Mouse (Mus musculus): ENCODE measurements around the gene Stil.

Stil gene

DNA sequence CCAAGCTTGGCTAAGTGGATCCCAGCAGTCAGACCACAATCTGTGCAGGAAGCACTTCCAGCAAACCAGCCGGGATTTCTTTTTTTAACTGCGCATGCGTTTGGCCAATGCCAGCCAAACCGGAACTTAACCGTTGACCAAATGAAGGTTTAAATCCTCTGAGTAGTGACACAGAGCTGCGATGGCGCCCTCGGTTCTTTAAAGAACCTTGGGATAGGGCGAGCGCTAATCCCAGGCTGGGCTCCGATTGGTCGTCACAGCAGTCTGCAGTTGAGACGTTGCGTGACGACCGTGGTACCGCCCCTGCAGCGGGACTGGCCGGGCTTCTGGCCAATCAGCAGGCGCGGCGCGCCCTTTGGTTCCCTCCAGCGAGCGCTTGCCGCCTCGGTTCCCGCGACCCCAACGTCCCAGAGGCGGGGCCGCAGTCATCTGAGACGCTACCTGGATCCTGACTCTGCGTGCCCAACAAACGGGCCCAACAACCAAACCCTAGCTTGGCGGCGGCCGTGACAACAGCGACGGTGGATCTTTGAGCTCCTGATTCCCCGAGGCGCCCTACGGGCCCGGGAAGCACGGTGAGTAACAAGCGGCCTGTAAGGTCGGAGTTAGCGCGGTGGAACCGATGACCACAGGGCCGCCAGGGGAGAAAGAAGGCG, at the start of gene Stil:
Gene Stil, plus strand, starts transcription at position 387 of the 656 bp plus-strand sequence.
- peak; percentile 97 for DNase-seq (ENCODE audit: low spot score)

DNA sequence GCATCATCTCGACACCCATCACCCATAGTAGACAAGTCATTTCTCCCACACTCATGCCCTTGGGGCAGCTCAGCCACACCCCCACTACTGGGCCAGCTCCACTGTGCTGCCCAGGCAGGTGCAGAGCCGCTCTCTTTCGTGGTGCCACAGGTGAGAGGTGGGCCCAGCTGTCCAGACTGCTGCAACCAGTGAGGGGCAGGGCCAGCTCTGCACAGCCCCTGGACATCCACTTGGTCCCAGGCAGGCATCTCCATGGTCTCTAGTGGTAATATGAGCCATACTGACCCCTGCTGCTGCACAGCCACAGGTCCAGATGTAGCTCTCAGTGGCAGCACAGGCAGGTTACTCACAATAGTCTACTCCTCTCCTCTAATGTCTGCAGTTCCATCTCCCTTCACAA, 46.8 kb upstream of the Stil start:
- DNase-seq (ENCODE audit: low spot score) = no peak

DNA sequence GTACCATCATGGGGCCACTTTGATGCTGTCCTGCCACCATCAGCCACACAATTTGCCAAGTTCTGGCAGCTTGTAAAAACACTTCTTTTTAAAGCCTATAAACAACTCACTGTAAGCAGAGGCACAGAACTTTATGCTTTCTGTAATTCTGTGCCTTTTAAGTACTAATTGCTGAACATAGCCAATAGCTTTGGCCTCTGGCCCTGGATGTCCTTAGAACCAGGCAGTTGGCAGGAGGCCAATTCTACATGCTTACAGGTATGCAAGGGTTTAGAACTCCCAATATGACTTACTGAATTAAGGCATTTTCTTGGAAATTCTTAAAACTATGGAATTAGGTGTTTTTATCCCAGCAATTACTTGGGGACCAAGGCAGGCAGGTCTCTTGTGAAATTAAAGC, 42.6 kb upstream of the Stil start:
- DNase-seq (ENCODE audit: low spot score) = no peak

- DNase-seq (ENCODE audit: low spot score) = no peak
These were observed 41.7 kb upstream of the Stil start for GRCm38 (mm10) chr4:114958231-114958630.

DNA sequence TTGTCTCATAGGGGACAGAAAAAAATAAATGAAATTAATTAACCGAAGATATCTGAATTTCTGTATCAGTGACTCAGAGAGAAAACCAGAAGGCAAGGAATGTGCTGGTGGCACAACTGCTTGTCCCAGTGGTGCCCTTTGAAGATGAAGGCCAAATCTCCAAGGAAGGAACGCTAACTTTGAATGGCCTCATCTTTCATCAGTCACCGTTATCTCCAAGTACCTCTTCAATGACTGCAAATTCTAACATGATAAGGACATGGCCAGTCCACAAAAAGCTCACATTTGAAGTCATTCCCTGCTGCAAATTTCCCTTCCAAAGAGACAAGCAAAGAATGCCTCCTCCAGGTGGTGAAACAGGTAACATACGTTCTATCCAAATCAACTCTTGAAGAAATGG, 41.2 kb upstream of the Stil start:
- DNase-seq (ENCODE audit: low spot score) = no peak

- no peak for DNase-seq (ENCODE audit: low spot score)
These were observed 40.4 kb upstream of the Stil start for GRCm38 (mm10) chr4:114959533-114959932.

- DNase-seq (ENCODE audit: low spot score) = peak; percentile 52
These were observed 39.1 kb upstream of the Stil start for GRCm38 (mm10) chr4:114960881-114961280.

GRCm38 (mm10) chr4:114970736-114971135, 29.2 kb upstream of the Stil start:
- DNase-seq (ENCODE audit: low spot score) = peak; percentile 63

DNA sequence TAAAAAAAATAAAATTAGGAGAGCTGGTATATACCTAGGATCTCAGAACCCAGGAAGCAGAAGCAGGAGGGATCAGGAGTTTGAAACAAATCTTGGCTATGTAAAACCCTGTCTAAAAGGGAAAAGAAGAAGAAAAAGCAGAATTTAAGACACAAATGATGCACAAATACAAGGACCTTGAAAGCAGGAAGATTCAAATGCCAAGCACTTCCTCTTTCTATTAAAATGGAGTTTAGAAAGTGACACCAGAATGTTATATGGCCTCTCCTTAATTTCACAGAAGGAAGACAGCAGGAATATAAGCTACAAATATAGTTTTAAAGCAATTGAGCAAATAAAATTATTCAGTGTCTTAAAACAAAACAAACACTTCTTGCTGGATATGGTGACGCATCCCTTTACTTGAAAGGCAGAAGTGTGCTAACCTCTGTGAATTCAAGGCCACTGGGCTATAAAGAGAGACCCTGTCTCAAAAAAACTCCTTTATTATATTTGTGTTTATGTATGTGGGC, 26.7 kb upstream of the Stil start:
- DNase-seq (ENCODE audit: low spot score) = no peak

DNA sequence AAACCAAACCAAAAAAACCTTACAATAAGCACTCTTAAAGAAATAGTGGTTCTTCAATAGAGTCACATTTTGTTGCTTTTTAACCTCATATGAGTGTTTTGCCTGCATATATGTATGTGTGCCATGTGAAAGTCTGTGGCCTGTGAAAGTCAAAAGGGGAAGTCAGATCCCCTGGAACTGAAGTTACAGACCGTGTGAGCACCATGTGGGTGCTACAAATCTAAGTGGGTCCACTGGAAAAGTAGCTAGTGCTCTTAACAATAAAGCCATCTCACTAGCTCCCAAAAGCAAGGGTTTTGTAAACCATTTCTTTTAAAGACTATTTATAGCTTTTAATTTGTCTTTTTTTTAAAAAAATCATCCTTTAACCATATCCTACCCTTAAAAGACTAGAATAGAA, 17.3 kb upstream of the Stil start:
- no peak for DNase-seq (ENCODE audit: low spot score)

GRCm38 (mm10) chr4:114983020-114983419, 16.9 kb upstream of the Stil start:
- peak; percentile 58 for DNase-seq (ENCODE audit: low spot score)

GRCm38 (mm10) chr4:114986211-114986590, 13.8 kb upstream of the Stil start:
- no peak for DNase-seq (ENCODE audit: low spot score)

- DNase-seq (ENCODE audit: low spot score) = peak; percentile 82
These were observed 13.1 kb upstream of the Stil start, which contains the start of gene Cmpk1 for GRCm38 (mm10) chr4:114986591-114987432. Cmpk1 (minus strand) TSS chr4:114987241.

GRCm38 (mm10) chr4:114994218-114994617, 5.7 kb upstream of the Stil start:
- DNase-seq (ENCODE audit: low spot score) = no peak

GRCm38 (mm10) chr4:114997051-114997450, 2.9 kb upstream of the Stil start:
- peak; percentile 78 for DNase-seq (ENCODE audit: low spot score)

DNA sequence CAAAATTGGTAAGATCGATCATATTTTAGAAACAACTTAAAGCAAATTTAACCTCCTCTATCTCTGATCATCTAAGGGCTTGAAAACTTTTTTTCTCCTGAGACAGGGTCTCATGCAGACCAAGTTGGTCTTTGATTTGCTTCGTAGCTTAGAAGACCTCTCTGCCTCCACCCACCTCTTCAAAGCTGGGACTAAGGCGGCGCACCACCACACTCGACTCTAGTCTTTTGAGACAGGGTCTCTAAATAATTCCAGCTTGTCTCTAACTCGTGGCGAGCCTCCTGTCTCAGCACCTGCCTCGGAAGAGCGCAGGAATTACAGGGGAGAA, 550 bp upstream of the Stil start:
- DNase-seq (ENCODE audit: low spot score) = no peak

DNA sequence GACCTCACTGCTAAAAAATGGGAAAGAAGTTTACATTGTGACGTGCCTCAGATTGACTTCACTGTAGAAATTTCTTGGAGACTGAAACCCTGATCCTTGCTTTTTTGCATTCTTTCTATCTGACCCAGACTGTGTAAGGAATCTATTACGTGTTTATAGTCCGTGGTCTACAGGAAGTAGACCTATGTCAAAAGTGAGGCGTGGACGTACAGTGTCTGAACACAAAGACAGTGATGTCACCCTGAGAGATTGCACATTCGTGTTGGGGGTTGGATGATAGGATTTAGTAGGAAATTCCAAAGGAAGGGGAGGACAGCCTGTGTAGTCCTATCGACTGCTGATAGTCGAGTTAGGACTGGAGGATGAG, 453 bp downstream of the Stil start:
- no peak for DNase-seq (ENCODE audit: low spot score)

GRCm38 (mm10) chr4:115014276-115014675, 14.3 kb downstream of the Stil start:
- no peak for DNase-seq (ENCODE audit: low spot score)

GRCm38 (mm10) chr4:115019997-115020396, 20.0 kb downstream of the Stil start:
- no peak for DNase-seq (ENCODE audit: low spot score)

GRCm38 (mm10) chr4:115035043-115035442, 35.1 kb downstream of the Stil start:
- DNase-seq (ENCODE audit: low spot score) = peak; percentile 84

DNA sequence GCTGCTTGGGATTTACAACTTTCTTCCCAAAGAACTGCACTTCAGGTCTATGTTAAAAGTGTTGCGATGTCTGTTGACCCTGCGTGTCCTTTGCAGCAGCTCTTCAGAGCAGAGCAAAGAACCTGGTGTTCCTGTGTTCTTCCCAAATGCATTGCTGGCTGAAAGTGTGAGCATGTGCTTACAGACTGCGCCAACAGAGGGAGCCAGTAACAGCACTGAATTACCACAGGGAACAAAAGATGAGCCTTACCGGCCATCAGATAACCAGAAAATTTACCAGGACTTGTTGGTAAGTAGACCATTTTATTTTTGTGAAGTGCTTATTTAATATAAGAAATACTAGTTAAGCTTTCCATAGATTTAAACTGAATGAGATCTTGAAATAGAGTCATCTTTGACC, 38.3 kb downstream of the Stil start:
- DNase-seq (ENCODE audit: low spot score) = peak; percentile 35

DNA sequence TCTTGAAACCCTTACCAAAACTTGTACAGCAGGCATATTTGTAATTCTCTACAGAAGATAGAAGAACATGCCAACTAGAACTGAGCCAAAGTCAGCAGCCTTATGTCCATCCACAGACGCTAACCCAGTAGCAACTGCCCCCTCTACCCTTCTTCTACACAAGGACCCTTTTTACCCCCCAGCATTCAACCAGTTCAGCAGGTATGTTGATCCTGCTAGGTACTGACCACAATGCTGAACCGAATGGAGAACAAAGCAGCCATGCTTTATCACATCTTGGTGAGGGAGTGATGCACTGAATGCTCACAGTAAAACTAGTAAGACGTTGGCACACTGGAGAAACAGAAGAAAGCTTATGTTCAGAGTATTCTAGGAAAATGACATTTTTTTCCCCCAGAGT, 45.7 kb downstream of the Stil start:
- no peak for DNase-seq (ENCODE audit: low spot score)

GRCm38 (mm10) chr4:115047750-115048149, 47.8 kb downstream of the Stil start:
- DNase-seq (ENCODE audit: low spot score) = no peak

DNA sequence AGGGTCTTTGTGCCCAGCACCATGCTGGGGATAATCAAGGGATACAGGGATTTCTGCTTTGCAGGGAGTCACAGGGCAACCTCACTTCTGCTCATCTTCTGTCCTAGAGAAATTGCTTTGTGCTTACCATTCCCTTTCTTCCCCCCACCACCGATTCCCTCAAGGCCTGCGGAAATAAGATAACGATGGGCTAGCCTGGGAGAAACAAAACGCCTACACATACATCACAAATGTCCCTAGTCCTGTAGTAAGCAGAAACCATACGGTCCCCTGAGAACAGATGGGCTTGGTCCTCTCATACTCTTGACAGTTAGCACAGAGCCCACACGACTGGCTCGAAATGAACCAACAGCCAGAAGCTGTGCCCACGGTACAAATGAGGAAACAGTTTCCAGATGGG, 48.2 kb downstream of the Stil start:
- no peak for DNase-seq (ENCODE audit: low spot score)
